16 mouse cellular contexts compared by ENCODE assay signal in genomic region chr16:92764741-92765396, GRCm38 (mm10).
A peak's percentile ranks its signal among the peaks of the same experiment; 100 is the strongest.
DNase-seq lines count a peak whose midpoint lies in the region; ATAC-seq lines count a peak whose summit lies in the region.
"Had no signal": no experiment of that assay in that cellular context is flagged by ENCODE, and none has a peak within 500 bp of the region (broad histone marks: within the 10 kb centered on the region; RNA-seq: fewer than 3 reads in every experiment).

No protein-coding gene starts in this region.

- no peak overlapping the region for H3K4me3 ChIP-seq in liver, embryonic 11.5 days (ENCODE audit: low read depth, low read length)
- H3K4me3 ChIP-seq: heart, embryonic 15.5 days; kidney, embryonic 15.5 days; midbrain, embryonic 10.5 days had no signal

- 46% methylated on average over 13 of the region's 13 CpGs for WGBS in liver, embryonic 11.5 days

- ATAC-seq in liver, embryonic 11.5 days (replicated peaks; ENCODE audit: low FRiP score), result peak; percentile 92
- ATAC-seq in megakaryocyte-erythroid progenitor cell, adult 5-6 weeks (replicated peaks; ENCODE audit: low FRiP score, low TSS enrichment, poor library complexity, severe bottlenecking), result peak; percentile 93
- ATAC-seq: hindbrain, embryonic 16.5 days had no signal

- H3K4me2 ChIP-seq in liver, embryonic 11.5 days, result peak overlapping the region; percentile 59
- H3K4me2 ChIP-seq: heart, embryonic 15.5 days; kidney, embryonic 15.5 days; lung, embryonic 14.5 days had no signal

- H3K27me3 ChIP-seq in liver, embryonic 11.5 days (replicated peaks; ENCODE audit: control insufficient read depth, insufficient read depth, low read length), result no peaks in the 10 kb centered on the region
- H3K27me3 ChIP-seq: kidney, embryonic 15.5 days had no signal

- H3K27ac ChIP-seq in liver, embryonic 11.5 days (ENCODE audit: low read depth, low read length), result peak overlapping the region; percentile 66
- H3K27ac ChIP-seq: heart, embryonic 15.5 days; kidney, embryonic 15.5 days; midbrain, embryonic 10.5 days had no signal

- peak; percentile 36 to 64 for DNase-seq in spleen, postnatal 10 days (ENCODE audit: low spot score in 2 of 2)
- no peak for DNase-seq in spleen, adult 18-20 months
- DNase-seq in c-Kit-positive CD71-negative TER-119-negative erythroid progenitor cells, embryonic 14.5 days (ENCODE audit: low read depth), result peak; percentile 39
- DNase-seq in liver, embryonic 11.5 days (ENCODE audit: low spot score), result peak; percentile 49
- no peak for DNase-seq in adrenal gland, adult (ENCODE audit: inconsistent age in 2 of 2, low spot score in 1 of 2)
- DNase-seq in heart, adult 9 months (ENCODE audit: low spot score in 2 of 2), result no peak
- no peak for DNase-seq in right cerebral cortex, adult 18-20 months
- DNase-seq: cerebellum, adult 2 months; gastrocnemius, postnatal 36 days; layer of hippocampus, adult 9-11 months had no signal

- H3K9me3 ChIP-seq in liver, embryonic 11.5 days (ENCODE audit: control insufficient read depth, low read length), result no peaks in the 10 kb centered on the region
- H3K9me3 ChIP-seq: heart, embryonic 15.5 days; kidney, embryonic 15.5 days; midbrain, embryonic 10.5 days had no signal

- H3K9ac ChIP-seq in liver, embryonic 11.5 days (ENCODE audit: low read depth, low read length), result no peak overlapping the region
- H3K9ac ChIP-seq: heart, embryonic 15.5 days; kidney, embryonic 15.5 days; lung, embryonic 14.5 days had no signal

- H3K36me3 ChIP-seq in liver, embryonic 11.5 days (ENCODE audit: control insufficient read depth, insufficient read depth, low read length), result no peaks in the 10 kb centered on the region
- H3K36me3 ChIP-seq: heart, embryonic 15.5 days; kidney, embryonic 15.5 days; midbrain, embryonic 10.5 days had no signal

- peaks cover 41% of the 10 kb centered on the region for H3K4me1 ChIP-seq in liver, embryonic 11.5 days (replicated peaks; ENCODE audit: control insufficient read depth, insufficient read depth, low read length)
- H3K4me1 ChIP-seq: midbrain, embryonic 10.5 days had no signal

Comparison
In these comparisons a context has a peak if more than half of its experiments do, and no peak if none do; other contexts are left out.
1. DNase-seq: peak in spleen, postnatal 10 days (2 of 2), c-Kit-positive CD71-negative TER-119-negative erythroid progenitor cells, embryonic 14.5 days (single experiment) and liver, embryonic 11.5 days (single experiment); none in spleen, adult 18-20 months (0 of 2), adrenal gland, adult (0 of 2), heart, adult 9 months (0 of 2) and right cerebral cortex, adult 18-20 months (single experiment).